Mouse (Mus musculus): Measurements from ENCODE around the gene Erich3. TPM values are rescaled to one million over a fixed set of nuclear protein-coding genes. Genes with fewer than 3 reads are reported as not detected.

Erich3 gene
- polyA plus RNA-seq, 1 experiment from 2014 or later = 0.23 TPM

DNA sequence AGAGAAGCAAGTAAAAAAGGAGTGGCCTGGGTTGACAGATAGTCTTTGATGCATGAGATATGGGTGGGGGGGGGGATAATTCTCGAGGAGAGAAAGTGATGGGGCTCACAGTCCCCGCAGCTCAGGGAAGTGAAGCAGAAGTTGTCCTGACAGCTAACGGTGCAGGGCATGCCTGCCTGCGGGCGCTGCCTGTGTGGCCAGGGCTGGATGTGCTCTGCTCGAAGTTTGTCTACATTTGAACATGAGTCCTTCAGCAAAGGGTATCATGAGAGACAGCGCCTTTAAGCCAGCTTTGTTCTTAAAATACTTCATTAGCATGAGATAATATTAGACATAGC, 16.2 kb upstream of the Erich3 start:
- H3K9ac ChIP-seq (ENCODE audit: low read length) = peak overlapping the region; percentile 12; the same call in 1 of the 2 replicates
- peaks cover 13% of the 10 kb centered on the region for H3K27me3 ChIP-seq (ENCODE audit: control insufficient read depth, insufficient read depth, low read length)
- no peak overlapping the region for H3K27ac ChIP-seq (replicated peaks in 1 of 2; ENCODE audit: control insufficient read depth in 1 of 2, insufficient read depth in 1 of 2, low read depth in 2 of 2, low read length in 2 of 2)
- H3K4me2 ChIP-seq (ENCODE audit: low read length) = peak overlapping the region; percentile 58
- WGBS = 50% methylated on average over 7 of the region's 7 CpGs
- H3K4me1 ChIP-seq (ENCODE audit: control insufficient read depth in 2 of 2, insufficient read depth in 2 of 2, low read length in 2 of 2) = no peaks in the 10 kb centered on the region
- ATAC-seq (ENCODE audit: insufficient number of reproducible peaks, insufficient read depth, low FRiP score, low read depth) = no peak
- no peaks in the 10 kb centered on the region for H3K36me3 ChIP-seq (ENCODE audit: control insufficient read depth, insufficient read depth, low read length)
- no peaks in the 10 kb centered on the region for H3K9me3 ChIP-seq (ENCODE audit: control insufficient read depth, low read length)
- peak overlapping the region; percentile 8 to 23; a peak in 3 of 4 replicates for H3K4me3 ChIP-seq (ENCODE audit: control insufficient read depth in 1 of 2, insufficient read depth in 1 of 2, low read depth in 1 of 2, low read length in 2 of 2)

DNA sequence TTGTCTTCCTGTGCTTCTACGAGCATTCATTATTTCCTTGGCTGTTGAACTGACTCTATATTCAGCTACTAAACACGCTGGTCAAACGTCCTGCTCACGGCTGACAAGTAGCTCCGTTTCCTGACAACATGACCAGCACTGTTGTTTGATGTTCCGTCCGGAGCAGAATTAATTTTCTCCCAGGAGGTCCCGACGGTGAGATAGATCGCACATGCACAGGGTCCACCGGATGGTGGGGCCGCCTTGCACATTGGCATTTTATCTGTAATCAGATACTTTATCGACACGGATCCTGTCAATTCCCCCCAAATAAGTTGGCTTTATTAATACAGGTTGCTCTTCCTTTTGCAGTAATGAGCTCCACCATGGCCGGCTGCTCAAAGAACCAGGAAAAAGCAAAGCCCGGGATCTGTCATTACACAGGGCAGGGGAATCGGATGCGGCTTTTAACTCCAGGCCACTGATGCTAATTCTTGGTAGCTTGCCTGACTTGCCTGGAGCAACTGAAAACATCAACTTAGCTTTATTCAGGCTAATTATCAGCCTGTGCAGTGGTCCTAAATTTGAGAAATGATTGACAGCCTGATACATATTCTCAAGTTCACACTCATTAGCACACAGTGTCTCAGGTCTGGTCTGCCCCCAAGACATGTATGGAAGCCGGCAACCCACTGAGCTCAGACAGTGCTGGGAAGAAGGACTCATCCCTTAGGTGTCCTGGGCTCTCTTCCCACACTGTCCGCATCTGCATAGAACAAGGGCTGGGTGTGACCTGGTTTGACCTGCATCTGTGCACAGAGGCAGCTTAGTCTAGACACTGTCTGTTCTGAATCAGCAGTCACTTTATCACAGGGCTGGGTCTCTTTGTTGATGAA, 14.0 kb upstream of the Erich3 start:
- no peak overlapping the region for H3K4me2 ChIP-seq (ENCODE audit: low read length)
- no peaks in the 10 kb centered on the region for H3K9me3 ChIP-seq (ENCODE audit: control insufficient read depth, low read length)
- peaks cover 15% of the 10 kb centered on the region for H3K27me3 ChIP-seq (ENCODE audit: control insufficient read depth, insufficient read depth, low read length)
- no peak overlapping the region for H3K27ac ChIP-seq (replicated peaks in 1 of 2; ENCODE audit: control insufficient read depth in 1 of 2, insufficient read depth in 1 of 2, low read depth in 2 of 2, low read length in 2 of 2)
- no peak overlapping the region for H3K4me3 ChIP-seq (ENCODE audit: control insufficient read depth in 1 of 2, insufficient read depth in 1 of 2, low read depth in 1 of 2, low read length in 2 of 2)
- no peaks in the 10 kb centered on the region for H3K36me3 ChIP-seq (ENCODE audit: control insufficient read depth, insufficient read depth, low read length)
- 73% methylated on average over 20 of the region's 20 CpGs for WGBS
- no peaks in the 10 kb centered on the region; a peak in 2 of 4 replicates for H3K4me1 ChIP-seq (ENCODE audit: control insufficient read depth in 2 of 2, insufficient read depth in 2 of 2, low read length in 2 of 2)
- ATAC-seq (ENCODE audit: insufficient number of reproducible peaks, insufficient read depth, low FRiP score, low read depth) = no peak
- H3K9ac ChIP-seq (ENCODE audit: low read length) = no peak overlapping the region

DNA sequence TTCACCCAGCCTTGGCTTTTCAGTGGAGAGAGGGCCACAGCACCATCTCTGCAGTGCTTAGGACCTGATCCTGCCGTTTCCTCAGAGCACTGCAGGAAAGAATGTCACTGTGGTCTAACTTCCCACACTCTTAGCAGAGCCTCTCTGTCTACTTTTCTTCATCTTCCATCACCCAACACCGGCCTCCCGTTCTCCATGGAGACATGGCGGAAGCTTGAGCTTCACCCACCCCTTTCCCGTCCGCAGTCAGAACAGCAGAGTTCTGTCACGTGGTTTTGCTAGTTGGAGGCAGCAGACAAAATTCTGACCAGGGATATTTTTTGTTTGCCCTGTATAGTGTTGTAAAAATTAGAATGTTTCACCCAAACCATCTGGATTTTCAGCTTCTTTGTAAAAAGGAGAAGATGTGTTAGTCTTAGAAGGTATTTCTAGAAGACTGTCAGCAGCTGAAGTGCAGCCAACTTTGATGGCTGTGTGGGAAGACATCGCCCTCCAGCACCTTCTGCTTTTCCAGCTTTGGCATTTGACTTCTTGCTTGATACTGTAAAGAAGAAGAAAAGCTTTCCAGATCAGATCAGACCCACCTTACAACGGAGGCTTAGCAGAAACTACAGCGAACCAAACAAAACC, 12.4 kb upstream of the Erich3 start:
- no peak for ATAC-seq (ENCODE audit: insufficient number of reproducible peaks, insufficient read depth, low FRiP score, low read depth)
- no peaks in the 10 kb centered on the region for H3K36me3 ChIP-seq (ENCODE audit: control insufficient read depth, insufficient read depth, low read length)

DNA sequence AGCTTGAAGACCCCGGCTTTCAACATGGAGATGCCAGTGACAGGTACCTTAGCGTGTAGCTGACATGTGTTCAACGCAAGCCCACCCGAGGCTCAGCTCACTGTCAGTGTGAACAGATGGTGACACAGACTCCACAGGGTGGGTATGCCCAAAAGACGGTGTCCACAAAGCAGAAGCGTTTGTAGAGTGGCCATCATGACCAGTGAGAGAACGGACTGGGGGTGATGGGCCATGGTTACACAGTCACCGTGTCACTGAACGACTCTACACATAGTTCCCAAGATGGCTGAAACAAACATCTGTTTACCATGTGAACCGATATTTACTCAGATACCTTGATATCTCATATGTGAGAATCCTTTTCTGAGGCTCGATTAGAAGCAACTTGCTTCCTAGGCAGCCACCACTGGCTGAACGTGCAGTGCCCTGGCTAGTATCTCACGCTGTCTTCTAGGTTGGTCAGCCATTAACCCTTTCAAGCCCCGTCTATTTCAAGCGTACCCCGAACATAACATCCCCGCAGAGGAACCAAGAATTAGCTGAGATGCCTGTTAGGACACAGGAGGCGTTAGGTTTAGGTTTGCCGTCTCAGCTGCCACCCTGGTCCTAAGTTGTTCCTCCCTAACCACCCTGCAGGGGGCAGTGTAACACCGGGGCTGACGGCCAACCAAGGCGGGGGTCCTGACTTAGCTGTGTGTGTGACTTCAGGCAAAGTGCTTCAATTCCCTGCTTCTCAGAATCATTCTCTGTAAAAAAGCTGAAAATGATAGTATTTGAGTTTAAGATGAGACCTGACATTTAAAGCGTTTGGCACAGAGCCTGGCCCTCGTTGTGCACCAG, 10.9 kb upstream of the Erich3 start:
- Histone ChIP-seq H3K4me2 (ENCODE audit: low read length) (no peak overlapping the region), H3K9me3 (ENCODE audit: control insufficient read depth, low read length) (no peaks in the 10 kb centered on the region), H3K9ac (ENCODE audit: low read length) (no peak overlapping the region), H3K4me3 (ENCODE audit: control insufficient read depth in 1 of 2, insufficient read depth in 1 of 2, low read depth in 1 of 2, low read length in 2 of 2) (no peak overlapping the region), H3K27me3 (ENCODE audit: control insufficient read depth, insufficient read depth, low read length) (peaks cover 20% of the 10 kb centered on the region), H3K36me3 (ENCODE audit: control insufficient read depth, insufficient read depth, low read length) (no peaks in the 10 kb centered on the region), H3K27ac (replicated peaks in 1 of 2; ENCODE audit: control insufficient read depth in 1 of 2, insufficient read depth in 1 of 2, low read depth in 2 of 2, low read length in 2 of 2) (no peak overlapping the region), H3K4me1 (ENCODE audit: control insufficient read depth in 2 of 2, insufficient read depth in 2 of 2, low read length in 2 of 2) (no peaks in the 10 kb centered on the region; a peak in 2 of 4 replicates)
- ATAC-seq (ENCODE audit: insufficient number of reproducible peaks, insufficient read depth, low FRiP score, low read depth) = no peak
- 39% methylated on average over 24 of the region's 24 CpGs for WGBS

More for the DNA sequence above, 12.4 kb upstream of the Erich3 start:
- peaks cover 20% of the 10 kb centered on the region for H3K27me3 ChIP-seq (ENCODE audit: control insufficient read depth, insufficient read depth, low read length)
- WGBS = 76% methylated on average over 10 of the region's 10 CpGs
- no peak overlapping the region for H3K4me3 ChIP-seq (ENCODE audit: control insufficient read depth in 1 of 2, insufficient read depth in 1 of 2, low read depth in 1 of 2, low read length in 2 of 2)
- H3K4me1 ChIP-seq (ENCODE audit: control insufficient read depth in 2 of 2, insufficient read depth in 2 of 2, low read length in 2 of 2) = no peaks in the 10 kb centered on the region; a peak in 2 of 4 replicates
- no peak overlapping the region for H3K9ac ChIP-seq (ENCODE audit: low read length)
- no peak overlapping the region for H3K4me2 ChIP-seq (ENCODE audit: low read length)
- H3K27ac ChIP-seq (replicated peaks in 1 of 2; ENCODE audit: control insufficient read depth in 1 of 2, insufficient read depth in 1 of 2, low read depth in 2 of 2, low read length in 2 of 2) = no peak overlapping the region
- no peaks in the 10 kb centered on the region for H3K9me3 ChIP-seq (ENCODE audit: control insufficient read depth, low read length)

DNA sequence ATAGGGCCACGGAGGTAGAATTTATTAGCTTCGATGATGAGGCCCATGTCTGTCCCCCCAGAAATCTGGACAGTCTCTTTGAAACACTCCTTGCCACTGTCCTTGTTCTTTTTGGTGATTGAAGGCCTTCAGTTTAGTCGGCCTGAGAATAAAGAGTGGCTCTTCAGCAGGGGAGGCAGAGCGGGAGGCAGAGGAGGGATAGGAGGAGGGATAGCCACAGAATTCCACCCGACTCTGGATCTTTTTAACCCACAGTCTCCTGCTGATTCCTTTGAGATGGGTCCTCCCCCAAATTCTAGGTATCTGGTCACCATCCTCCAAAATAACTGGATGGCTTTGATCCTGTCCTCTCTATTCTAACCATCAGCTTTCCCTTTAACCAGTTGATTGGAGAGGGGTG, 10.2 kb upstream of the Erich3 start:
- Histone ChIP-seq H3K4me1 (ENCODE audit: control insufficient read depth in 2 of 2, insufficient read depth in 2 of 2, low read length in 2 of 2) (no peaks in the 10 kb centered on the region; a peak in 2 of 4 replicates), H3K9me3 (ENCODE audit: control insufficient read depth, low read length) (no peaks in the 10 kb centered on the region), H3K9ac (ENCODE audit: low read length) (no peak overlapping the region), H3K27me3 (ENCODE audit: control insufficient read depth, insufficient read depth, low read length) (peaks cover 20% of the 10 kb centered on the region), H3K27ac (replicated peaks in 1 of 2; ENCODE audit: control insufficient read depth in 1 of 2, insufficient read depth in 1 of 2, low read depth in 2 of 2, low read length in 2 of 2) (no peak overlapping the region), H3K4me3 (ENCODE audit: control insufficient read depth in 1 of 2, insufficient read depth in 1 of 2, low read depth in 1 of 2, low read length in 2 of 2) (no peak overlapping the region), H3K36me3 (ENCODE audit: control insufficient read depth, insufficient read depth, low read length) (no peaks in the 10 kb centered on the region), H3K4me2 (ENCODE audit: low read length) (no peak overlapping the region)
- WGBS = 73% methylated on average over 5 of the region's 5 CpGs
- no peak for ATAC-seq (ENCODE audit: insufficient number of reproducible peaks, insufficient read depth, low FRiP score, low read depth)

DNA sequence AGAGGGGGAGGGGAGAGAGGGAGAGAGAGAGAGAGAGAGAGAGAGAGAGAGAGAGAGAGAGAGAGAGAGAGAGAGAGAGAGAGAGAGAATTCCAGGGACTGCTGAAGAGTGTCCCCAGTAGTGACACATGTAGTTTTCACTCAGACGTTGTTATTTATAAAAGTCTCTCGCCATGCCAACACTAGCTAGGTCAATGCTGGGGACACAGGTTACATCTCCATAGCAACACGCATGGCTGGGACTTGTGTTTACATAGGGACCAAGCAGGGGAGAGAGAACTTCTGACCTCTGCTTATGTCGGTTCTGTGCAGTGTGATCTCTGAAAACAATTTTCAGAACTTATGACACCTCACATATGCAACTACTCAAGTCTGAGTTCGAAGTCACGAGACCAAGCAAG, 9.4 kb upstream of the Erich3 start:
- no peaks in the 10 kb centered on the region; a peak in 2 of 4 replicates for H3K4me1 ChIP-seq (ENCODE audit: control insufficient read depth in 2 of 2, insufficient read depth in 2 of 2, low read length in 2 of 2)
- 54% methylated on average over 6 of the region's 6 CpGs for WGBS
- no peak overlapping the region for H3K4me3 ChIP-seq (ENCODE audit: control insufficient read depth in 1 of 2, insufficient read depth in 1 of 2, low read depth in 1 of 2, low read length in 2 of 2)
- H3K4me2 ChIP-seq (ENCODE audit: low read length) = no peak overlapping the region
- no peak overlapping the region for H3K9ac ChIP-seq (ENCODE audit: low read length)
- no peaks in the 10 kb centered on the region for H3K36me3 ChIP-seq (ENCODE audit: control insufficient read depth, insufficient read depth, low read length)
- H3K27ac ChIP-seq (replicated peaks in 1 of 2; ENCODE audit: control insufficient read depth in 1 of 2, insufficient read depth in 1 of 2, low read depth in 2 of 2, low read length in 2 of 2) = no peak overlapping the region
- ATAC-seq (ENCODE audit: insufficient number of reproducible peaks, insufficient read depth, low FRiP score, low read depth) = no peak
- H3K27me3 ChIP-seq (ENCODE audit: control insufficient read depth, insufficient read depth, low read length) = peaks cover 20% of the 10 kb centered on the region
- H3K9me3 ChIP-seq (ENCODE audit: control insufficient read depth, low read length) = no peaks in the 10 kb centered on the region

DNA sequence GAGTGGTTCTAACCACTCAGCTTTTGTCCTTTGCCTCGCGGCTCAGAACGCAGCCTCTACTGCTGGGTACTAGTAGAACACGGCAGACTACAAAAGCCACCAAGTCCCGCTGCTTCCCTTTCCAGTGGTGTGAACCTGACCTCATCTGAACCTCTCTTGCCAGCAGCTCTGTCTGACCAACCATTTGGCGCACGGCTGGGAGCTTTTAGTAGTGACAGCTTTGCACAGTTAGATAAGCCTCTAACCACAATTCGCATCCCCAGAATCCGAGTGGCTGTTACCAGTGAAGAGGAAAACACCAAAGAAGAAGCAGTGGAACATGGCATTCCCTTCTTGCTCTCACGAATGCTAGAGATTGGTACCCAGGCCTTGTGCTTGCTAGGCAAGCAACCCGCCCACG, 8.8 kb upstream of the Erich3 start:
- ATAC-seq (ENCODE audit: insufficient number of reproducible peaks, insufficient read depth, low FRiP score, low read depth) = no peak
- no peak overlapping the region for H3K27ac ChIP-seq (replicated peaks in 1 of 2; ENCODE audit: control insufficient read depth in 1 of 2, insufficient read depth in 1 of 2, low read depth in 2 of 2, low read length in 2 of 2)
- H3K36me3 ChIP-seq (ENCODE audit: control insufficient read depth, insufficient read depth, low read length) = no peaks in the 10 kb centered on the region
- H3K9me3 ChIP-seq (ENCODE audit: control insufficient read depth, low read length) = no peaks in the 10 kb centered on the region
- no peak overlapping the region for H3K4me2 ChIP-seq (ENCODE audit: low read length)
- H3K4me1 ChIP-seq (ENCODE audit: control insufficient read depth in 2 of 2, insufficient read depth in 2 of 2, low read length in 2 of 2) = no peaks in the 10 kb centered on the region; a peak in 2 of 4 replicates
- no peak overlapping the region for H3K9ac ChIP-seq (ENCODE audit: low read length)
- H3K27me3 ChIP-seq (ENCODE audit: control insufficient read depth, insufficient read depth, low read length) = peaks cover 20% of the 10 kb centered on the region
- H3K4me3 ChIP-seq (ENCODE audit: control insufficient read depth in 1 of 2, insufficient read depth in 1 of 2, low read depth in 1 of 2, low read length in 2 of 2) = no peak overlapping the region
- WGBS = 45% methylated on average over 12 of the region's 12 CpGs
